Mouse (Mus musculus) kidney, embryonic 15.5 days (tissue): ENCODE measurements at regions not wholly inside any gene's neighbourhood (a gene's known extent, or its start where the extent isn't known, plus 50 kb on each side); places are given as distances from the start of the nearest gene placed in this dataset.

ENCODE experiments used
- ATAC-seq: fragments of 200-750 bp; cut with Nextera tagmentation; replicated peaks from 2 replicates; pipeline ENCODE4 v1.8.0; 2017; ENCODE audit warnings: moderate TSS enrichment; ENCODE audit not compliant: low FRiP score
- H3K27ac ChIP-seq: fragments of 300-500 bp; sonication (generic); 2 replicates; pipeline ENCODE4 v1.5.1; 2015; ENCODE audit warnings: mild to moderate bottlenecking, inconsistent platforms
- H3K27me3 ChIP-seq: fragments of 300-500 bp; sonication (generic); 2 replicates; pipeline ENCODE4 v1.6.1; 2015; ENCODE audit warnings: inconsistent platforms
- H3K36me3 ChIP-seq: fragments of 300-500 bp; sonication (generic); 2 replicates; pipeline ENCODE4 v1.6.1; 2015; ENCODE audit warnings: inconsistent platforms
- H3K4me1 ChIP-seq: fragments of 300-500 bp; sonication (generic); 2 replicates; pipeline ENCODE4 v1.6.1; 2015; ENCODE audit warnings: inconsistent platforms
- H3K4me2 ChIP-seq: fragments of 300-500 bp; sonication (generic); 2 replicates; pipeline ENCODE4 v1.6.1; 2015; ENCODE audit warnings: moderate library complexity, mild to moderate bottlenecking, inconsistent platforms
- H3K4me3 ChIP-seq: fragments of 300-500 bp; sonication (generic); replicated peaks from 2 replicates; pipeline ENCODE4 v1.5.1; 2015; ENCODE audit warnings: mild to moderate bottlenecking, inconsistent platforms
- H3K9ac ChIP-seq: fragments of 300-500 bp; sonication (generic); 2 replicates; pipeline ENCODE4 v1.6.1; 2015; ENCODE audit warnings: mild to moderate bottlenecking, inconsistent platforms
- H3K9me3 ChIP-seq: fragments of 300-500 bp; sonication (generic); replicated peaks from 2 replicates; pipeline ENCODE4 v1.6.1; 2016; ENCODE audit warnings: inconsistent platforms
- WGBS: fragments of 180-500 bp; shearing (Covaris S2); methylation state at CpG from one replicate; pipeline ENCODE4 v1.1.7; 2015; ENCODE audit warnings: mixed read lengths; 5-methylcytosine and 5-hydroxymethylcytosine counted together

DNA sequence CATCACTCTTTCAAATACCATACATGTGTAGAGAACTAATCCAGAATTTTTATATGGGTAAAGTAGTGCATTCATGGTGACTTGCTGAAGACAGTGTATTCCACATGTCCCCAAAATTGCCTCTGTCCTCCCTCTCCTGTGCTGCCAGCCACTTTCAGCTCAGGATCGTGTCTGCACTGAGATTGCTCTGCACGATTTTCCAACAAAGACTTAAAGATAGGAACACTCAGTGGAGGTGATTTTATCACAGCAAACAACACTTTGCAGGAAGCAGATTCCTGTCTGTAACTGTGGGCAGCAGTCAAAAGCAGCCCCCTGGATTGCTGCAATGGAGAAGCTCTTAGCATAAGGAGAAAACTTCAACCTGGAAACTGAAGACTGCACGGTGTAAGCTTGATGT, 438.8 kb downstream of the Hs3st1 start:
- H3K9me3 ChIP-seq, result no peaks in the 10 kb centered on the region
- no peaks in the 10 kb centered on the region for H3K4me1 ChIP-seq
- no peaks in the 10 kb centered on the region for H3K27me3 ChIP-seq
- no peak overlapping the region for H3K4me3 ChIP-seq
- 73% methylated on average over 3 of the region's 3 CpGs for WGBS
- ATAC-seq, result no peak
- H3K9ac ChIP-seq, result no peak overlapping the region
- H3K4me2 ChIP-seq, result no peak overlapping the region
- no peaks in the 10 kb centered on the region for H3K36me3 ChIP-seq
- no peak overlapping the region for H3K27ac ChIP-seq

DNA sequence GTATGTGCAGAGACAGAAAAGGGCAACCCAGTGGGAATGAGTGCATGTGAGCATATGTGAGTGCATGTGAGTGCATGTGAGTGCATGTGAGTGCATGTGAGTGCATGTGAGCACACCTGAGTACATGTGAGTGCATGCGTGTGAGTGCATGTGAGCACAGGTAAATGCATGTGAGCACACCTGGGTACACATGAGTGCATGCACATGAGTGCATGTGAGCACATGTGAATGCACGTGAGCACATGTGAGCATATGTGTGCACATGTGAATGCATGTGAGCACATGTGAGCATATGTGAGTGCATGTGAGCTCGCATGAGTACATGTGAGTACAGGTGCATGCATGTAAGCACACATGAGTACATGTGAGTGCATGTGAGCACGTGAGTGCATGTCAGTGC, 434.6 kb upstream of the Clnk start:
- Histone ChIP-seq H3K9me3 (no peaks in the 10 kb centered on the region), H3K4me3 (no peak overlapping the region), H3K27me3 (no peaks in the 10 kb centered on the region), H3K36me3 (no peaks in the 10 kb centered on the region), H3K27ac (no peak overlapping the region), H3K9ac (no peak overlapping the region), H3K4me2 (no peak overlapping the region), H3K4me1 (no peaks in the 10 kb centered on the region)
- whole genome bisulfite sequencing, result 95% methylated on average over 4 of the region's 4 CpGs
- no peak for ATAC-seq

DNA sequence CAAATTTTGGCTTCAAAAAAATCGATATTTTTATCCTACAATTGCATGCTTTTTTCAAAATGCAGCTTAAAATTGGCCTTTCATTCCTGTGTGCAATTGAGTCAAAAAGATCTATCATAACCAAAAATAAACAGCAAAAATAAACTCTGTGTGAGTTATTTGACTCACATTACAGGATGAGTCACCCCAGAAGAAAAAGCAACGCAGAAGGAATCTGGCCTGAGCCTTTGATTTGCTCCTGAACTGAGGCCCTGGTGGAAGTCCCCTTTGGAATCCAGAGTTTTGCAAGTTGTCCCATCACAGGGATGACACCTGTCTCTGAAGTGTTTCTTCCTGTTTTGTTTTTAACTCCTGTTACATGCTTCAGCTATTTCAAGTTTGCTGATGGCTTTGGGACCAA, 429.2 kb upstream of the Clnk start:
- H3K9ac ChIP-seq, result no peak overlapping the region

DNA sequence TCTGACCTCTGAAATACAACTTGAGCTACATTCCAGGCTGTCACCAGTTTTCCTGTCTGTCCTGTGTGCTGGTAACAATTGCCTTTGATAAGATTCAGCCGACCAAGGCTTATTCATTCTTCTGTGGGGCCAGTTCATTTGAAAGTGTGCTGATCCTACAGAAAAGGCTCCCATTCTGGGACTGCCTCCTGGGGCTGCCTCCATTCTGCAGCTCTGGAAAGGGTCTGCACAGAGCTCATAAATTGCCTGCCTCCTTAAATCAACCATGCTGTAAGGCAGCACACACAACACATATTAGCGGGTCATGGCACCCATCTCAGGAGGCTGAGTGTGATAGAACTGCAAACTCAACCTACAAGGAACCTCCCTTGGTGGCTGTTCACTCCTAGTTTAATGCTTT, 416.2 kb upstream of the Clnk start:
- H3K4me2 ChIP-seq, result no peak overlapping the region
- H3K27ac ChIP-seq, result no peak overlapping the region
- H3K9me3 ChIP-seq, result no peaks in the 10 kb centered on the region
- WGBS, result 37% methylated on average over 2 of the region's 2 CpGs
- H3K27me3 ChIP-seq, result no peaks in the 10 kb centered on the region
- no peaks in the 10 kb centered on the region for H3K36me3 ChIP-seq
- H3K9ac ChIP-seq, result no peak overlapping the region
- ATAC-seq, result no peak
- 0 out of 2 replicates have a peak, but pooled peaks cover 4% of the 10 kb centered on the region for H3K4me1 ChIP-seq
- no peak overlapping the region for H3K4me3 ChIP-seq

More for the DNA sequence above, 429.2 kb upstream of the Clnk start:
- H3K4me2 ChIP-seq, result no peak overlapping the region
- no peak overlapping the region for H3K4me3 ChIP-seq
- H3K27me3 ChIP-seq, result no peaks in the 10 kb centered on the region
- H3K36me3 ChIP-seq, result no peaks in the 10 kb centered on the region
- no peak for ATAC-seq
- H3K4me1 ChIP-seq, result no peaks in the 10 kb centered on the region
- 76% methylated on average over 2 of the region's 2 CpGs for WGBS
- H3K9me3 ChIP-seq, result no peaks in the 10 kb centered on the region
- no peak overlapping the region for H3K27ac ChIP-seq

DNA sequence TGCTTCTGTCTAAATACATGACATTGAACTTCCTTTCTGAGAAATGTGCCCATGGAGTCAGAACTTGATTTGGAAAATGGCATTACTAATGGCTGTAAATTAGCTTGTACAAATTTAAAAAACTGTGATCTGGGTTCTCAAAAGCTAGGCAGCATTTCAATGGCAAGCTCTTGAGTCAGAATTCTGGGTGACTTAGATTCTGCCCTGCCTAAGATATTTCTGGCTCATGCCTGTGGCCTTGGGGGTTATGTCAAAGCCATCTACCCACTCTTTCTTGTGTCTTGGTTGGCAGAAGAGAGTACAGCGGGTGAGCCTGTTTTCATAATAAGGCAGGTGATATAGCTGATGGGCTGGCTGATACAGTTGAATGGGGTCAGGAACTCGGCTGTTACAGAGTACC, 404.4 kb upstream of the Clnk start:
- Histone ChIP-seq H3K9me3 (no peaks in the 10 kb centered on the region), H3K9ac (no peak overlapping the region), H3K27ac (no peak overlapping the region), H3K4me3 (no peak overlapping the region), H3K27me3 (no peaks in the 10 kb centered on the region), H3K36me3 (no peaks in the 10 kb centered on the region), H3K4me1 (no peaks in the 10 kb centered on the region), H3K4me2 (no peak overlapping the region)
- WGBS, result 80% methylated on average over 2 of the region's 2 CpGs
- ATAC-seq, result no peak

DNA sequence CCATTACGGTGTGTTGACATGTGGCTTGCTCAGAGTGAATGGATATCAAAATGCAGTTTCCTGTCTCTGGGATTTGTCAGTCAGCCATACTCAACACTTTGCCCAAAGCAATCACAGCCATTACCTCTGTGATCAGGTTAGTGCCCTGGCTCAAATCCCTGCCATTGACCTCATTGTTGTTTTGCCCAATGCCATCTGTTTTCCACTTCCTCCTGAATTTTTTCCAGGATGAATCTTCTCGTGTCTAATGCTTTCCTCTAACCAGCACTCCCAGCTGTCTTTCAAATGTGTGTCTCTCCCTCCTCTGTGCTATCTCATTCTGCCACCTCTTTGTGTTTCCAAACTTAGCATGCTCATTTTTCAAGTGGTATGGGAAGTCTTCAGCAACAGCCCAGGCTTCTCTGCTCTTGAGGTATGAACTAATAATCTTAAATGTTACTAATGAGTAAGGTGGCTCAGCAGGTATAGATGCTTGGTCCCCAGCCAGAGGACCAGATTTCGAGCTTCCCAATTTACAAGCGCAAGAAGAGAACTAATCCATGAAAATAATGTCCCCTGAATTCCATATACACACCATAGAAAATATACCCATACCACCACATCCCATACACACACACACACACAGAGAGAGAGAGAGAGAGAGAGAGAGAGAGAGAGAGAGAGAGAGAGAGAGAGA, 397.2 kb upstream of the Clnk start:
- Histone ChIP-seq H3K9me3 (no peaks in the 10 kb centered on the region), H3K27me3 (no peaks in the 10 kb centered on the region), H3K4me2 (no peak overlapping the region), H3K36me3 (no peaks in the 10 kb centered on the region), H3K4me3 (no peak overlapping the region), H3K27ac (no peak overlapping the region), H3K9ac (no peak overlapping the region), H3K4me1 (no peaks in the 10 kb centered on the region)
- 72% methylated on average over 4 of the region's 4 CpGs for WGBS
- ATAC-seq, result no peak

DNA sequence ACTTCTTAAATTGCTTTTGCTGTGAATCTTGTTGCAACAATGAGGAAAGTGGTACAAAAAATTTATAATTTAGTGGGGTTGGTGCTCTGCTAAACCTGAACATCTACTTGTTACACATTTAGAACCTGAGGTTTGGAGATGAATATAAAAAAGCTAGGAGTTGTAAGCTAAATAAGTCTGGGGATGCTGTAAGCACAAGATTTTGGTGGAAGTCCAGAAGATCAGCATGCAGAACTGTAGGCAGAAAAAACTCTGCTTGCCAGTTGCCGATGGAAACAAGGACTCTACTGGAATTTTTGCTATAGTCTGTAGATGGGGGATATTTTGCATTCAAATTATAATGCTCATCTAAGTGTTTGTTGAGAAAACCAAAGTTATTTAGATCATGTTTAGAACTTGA, 390.5 kb upstream of the Clnk start:
- Histone ChIP-seq H3K4me3 (no peak overlapping the region), H3K36me3 (no peaks in the 10 kb centered on the region), H3K27me3 (no peaks in the 10 kb centered on the region), H3K4me2 (no peak overlapping the region), H3K27ac (no peak overlapping the region), H3K4me1 (no peaks in the 10 kb centered on the region), H3K9me3 (no peaks in the 10 kb centered on the region), H3K9ac (no peak overlapping the region)
- no peak for ATAC-seq
- 98% methylated on average over 1 of the region's 1 CpGs for WGBS

DNA sequence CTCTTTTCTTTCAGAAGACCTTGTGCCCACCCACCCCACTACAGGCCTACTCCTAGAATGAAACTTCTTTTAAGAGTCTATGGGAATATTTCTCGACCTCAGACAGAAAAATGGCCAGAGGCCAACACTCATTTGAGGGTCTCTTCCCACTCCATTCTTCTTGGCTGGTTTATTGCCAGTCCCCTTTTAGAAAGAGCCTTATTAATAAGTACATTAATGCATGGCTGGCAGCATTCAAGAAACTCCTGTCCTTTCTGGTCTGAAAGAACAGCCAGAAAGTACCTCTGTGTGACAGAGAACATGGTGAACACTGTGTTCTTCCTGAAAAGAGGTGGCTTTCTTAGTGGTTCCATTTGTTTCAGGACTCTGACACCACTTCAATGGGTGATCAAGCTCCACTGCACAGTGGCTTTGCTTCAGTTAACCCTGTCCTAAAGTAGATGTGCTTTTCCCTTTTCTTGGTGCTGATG, 384.1 kb upstream of the Clnk start:
- no peaks in the 10 kb centered on the region for H3K9me3 ChIP-seq
- H3K9ac ChIP-seq, result no peak overlapping the region
- no peak overlapping the region for H3K4me3 ChIP-seq
- 86% methylated on average over 1 of the region's 1 CpGs for WGBS
- H3K36me3 ChIP-seq, result no peaks in the 10 kb centered on the region
- no peak for ATAC-seq
- H3K4me1 ChIP-seq, result no peaks in the 10 kb centered on the region
- no peak overlapping the region for H3K4me2 ChIP-seq
- no peak overlapping the region for H3K27ac ChIP-seq
- H3K27me3 ChIP-seq, result no peaks in the 10 kb centered on the region

DNA sequence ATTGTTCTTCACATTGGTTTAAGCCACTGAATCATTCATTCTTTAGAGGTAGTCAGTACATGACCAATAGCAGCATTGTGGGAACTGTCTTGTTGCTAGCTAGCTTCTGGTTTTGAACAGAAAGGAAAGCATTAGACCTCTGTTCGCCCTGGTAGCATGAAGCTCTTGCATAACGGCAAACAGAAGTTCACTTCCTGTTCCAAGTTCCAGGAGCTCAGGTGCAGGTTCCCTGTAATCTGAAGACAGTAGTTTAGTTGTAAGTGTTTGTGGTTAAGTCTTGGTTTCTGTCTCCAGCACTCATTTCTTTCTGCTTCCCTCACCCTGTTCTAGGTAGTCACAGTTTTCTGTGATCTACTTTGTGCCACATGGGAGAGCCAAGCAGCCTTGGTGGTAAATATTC, 381.1 kb upstream of the Clnk start:
- H3K9ac ChIP-seq, result no peak overlapping the region
- H3K9me3 ChIP-seq, result no peaks in the 10 kb centered on the region
- no peak overlapping the region for H3K27ac ChIP-seq
- no peak overlapping the region for H3K4me2 ChIP-seq
- H3K27me3 ChIP-seq, result no peaks in the 10 kb centered on the region
- 96% methylated on average over 2 of the region's 2 CpGs for WGBS
- ATAC-seq, result no peak
- H3K4me1 ChIP-seq, result no peaks in the 10 kb centered on the region
- H3K4me3 ChIP-seq, result no peak overlapping the region
- no peaks in the 10 kb centered on the region for H3K36me3 ChIP-seq

DNA sequence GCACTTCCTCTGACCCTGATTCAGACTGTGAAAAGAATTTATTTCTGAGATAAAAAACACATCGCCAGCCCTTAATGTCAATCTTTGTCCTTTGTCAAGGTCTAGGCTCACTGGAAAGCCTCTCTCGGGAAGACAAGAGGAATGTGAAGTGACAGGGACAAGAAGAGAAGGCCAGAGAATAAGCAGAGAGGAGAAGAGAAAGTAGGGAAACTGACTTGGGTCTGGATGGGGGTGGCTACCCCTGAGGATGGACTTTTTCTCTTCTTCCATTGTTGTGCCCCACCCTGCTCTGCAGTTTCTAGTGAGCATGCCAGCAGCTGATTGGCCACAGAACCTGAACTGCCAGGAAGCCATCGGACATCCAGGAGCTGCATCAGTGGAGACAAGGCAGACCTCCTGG, 375.6 kb upstream of the Clnk start:
- Histone ChIP-seq H3K9me3 (no peaks in the 10 kb centered on the region), H3K4me2 (no peak overlapping the region), H3K27me3 (no peaks in the 10 kb centered on the region), H3K4me3 (no peak overlapping the region), H3K9ac (no peak overlapping the region), H3K27ac (no peak overlapping the region), H3K36me3 (no peaks in the 10 kb centered on the region), H3K4me1 (no peaks in the 10 kb centered on the region)
- 60% methylated on average over 3 of the region's 3 CpGs for WGBS
- ATAC-seq, result no peak

DNA sequence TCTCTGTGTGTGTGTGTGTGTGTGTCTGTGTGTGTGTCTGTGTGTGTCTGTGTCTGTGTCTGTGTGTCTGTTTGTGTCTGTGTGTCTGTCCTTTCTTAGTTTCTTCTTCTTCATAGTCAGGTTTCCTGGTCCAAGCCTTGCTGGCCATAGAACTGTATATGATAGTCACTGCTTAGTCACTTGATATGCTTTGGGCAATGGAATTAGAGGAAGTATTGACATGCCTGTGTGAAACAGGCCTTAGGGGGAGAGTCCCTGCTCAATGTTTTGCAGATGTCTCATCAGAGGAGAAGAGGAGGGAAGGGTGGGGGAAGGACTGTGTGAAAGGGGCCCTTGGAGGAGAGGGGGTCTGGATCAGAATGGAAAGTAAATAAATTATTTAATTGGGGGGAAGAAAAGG, 374.4 kb upstream of the Clnk start:
- Histone ChIP-seq H3K36me3 (no peaks in the 10 kb centered on the region), H3K27ac (no peak overlapping the region), H3K4me3 (no peak overlapping the region), H3K9me3 (no peaks in the 10 kb centered on the region), H3K27me3 (no peaks in the 10 kb centered on the region), H3K9ac (no peak overlapping the region), H3K4me2 (no peak overlapping the region), H3K4me1 (no peaks in the 10 kb centered on the region)
- ATAC-seq, result no peak

DNA sequence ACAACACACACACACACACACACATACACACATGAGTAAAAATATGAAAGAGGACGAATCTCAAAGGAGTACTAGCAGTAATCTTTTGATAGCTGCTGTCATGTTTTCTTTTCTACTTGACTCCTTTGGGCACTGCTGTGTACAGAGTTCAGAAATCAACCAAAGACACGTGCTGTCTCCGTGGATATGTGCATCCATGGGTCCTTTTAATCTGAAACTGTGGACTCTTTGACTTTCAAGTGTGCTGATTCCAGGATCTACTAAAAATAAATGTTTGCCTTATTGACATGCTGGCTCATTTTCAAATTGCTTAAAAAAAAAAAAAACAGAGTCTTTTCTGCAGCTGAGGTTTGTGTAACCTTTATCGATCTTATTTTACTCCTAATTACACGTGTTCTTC, 343.1 kb upstream of the Clnk start:
- H3K27ac ChIP-seq, result no peak overlapping the region
- H3K9ac ChIP-seq, result no peak overlapping the region
- no peaks in the 10 kb centered on the region for H3K27me3 ChIP-seq
- H3K4me3 ChIP-seq, result no peak overlapping the region
- H3K4me1 ChIP-seq, result no peaks in the 10 kb centered on the region
- ATAC-seq, result no peak
- no peak overlapping the region for H3K4me2 ChIP-seq
- no peaks in the 10 kb centered on the region for H3K9me3 ChIP-seq
- WGBS, result 80% methylated on average over 5 of the region's 5 CpGs
- H3K36me3 ChIP-seq, result no peaks in the 10 kb centered on the region

DNA sequence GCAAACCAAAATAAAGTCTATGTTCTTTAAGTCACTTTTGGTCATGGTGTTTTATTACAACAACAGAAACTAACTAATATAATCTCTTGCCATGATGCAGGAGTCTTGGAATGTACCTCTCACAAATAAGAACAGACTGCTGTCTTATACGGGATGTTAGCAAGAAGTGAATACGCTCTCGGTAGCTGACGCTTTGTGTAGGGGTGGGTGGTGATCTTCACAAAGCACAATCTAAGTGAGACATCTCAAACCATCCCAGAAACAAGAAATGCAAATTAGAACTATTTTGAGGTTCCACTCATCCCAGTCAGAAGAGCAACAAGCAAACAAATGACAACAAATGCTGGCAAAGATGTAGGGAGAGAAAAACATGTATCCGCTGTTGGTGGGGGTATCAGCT, 339.7 kb upstream of the Clnk start:
- H3K27ac ChIP-seq, result no peak overlapping the region
- no peak overlapping the region for H3K9ac ChIP-seq
- no peak overlapping the region for H3K4me2 ChIP-seq
- no peak for ATAC-seq
- WGBS, result 91% methylated on average over 5 of the region's 5 CpGs
- no peaks in the 10 kb centered on the region for H3K9me3 ChIP-seq
- no peak overlapping the region for H3K4me3 ChIP-seq
- H3K27me3 ChIP-seq, result no peaks in the 10 kb centered on the region
- H3K4me1 ChIP-seq, result no peaks in the 10 kb centered on the region
- no peaks in the 10 kb centered on the region for H3K36me3 ChIP-seq
